Mouse (Mus musculus) limb, embryonic 10.5 days (tissue): Measurements from ENCODE around the gene 1700061G19Rik. TPM values are rescaled to one million over a fixed set of nuclear protein-coding genes. Genes with fewer than 3 reads are reported as not detected.

Experiments used
- DNase-seq: peaks from one replicate; pipeline ENCODE4 v3.0.0-alpha.2; 2017; ENCODE audit warnings: low spot score
- H3K27ac ChIP-seq: fragments of 300-500 bp; sonication (generic); 2 replicates; pipeline ENCODE4 v1.5.1; 2016; ENCODE audit warnings: mild to moderate bottlenecking
- H3K27me3 ChIP-seq: fragments of 300-500 bp; sonication (generic); 2 replicates; pipeline ENCODE4 v1.6.1; 2016; ENCODE audit warnings: low read depth, mild to moderate bottlenecking; ENCODE audit not compliant: poor library complexity, severe bottlenecking
- H3K36me3 ChIP-seq: fragments of 300-500 bp; sonication (generic); 2 replicates; pipeline ENCODE4 v1.6.1; 2016; ENCODE audit warnings: mild to moderate bottlenecking, moderate library complexity
- H3K4me1 ChIP-seq: fragments of 300-500 bp; sonication (generic); 2 replicates; pipeline ENCODE4 v1.6.1; 2016
- H3K4me3 ChIP-seq: fragments of 300-500 bp; sonication (generic); 2 replicates; pipeline ENCODE4 v1.5.1; 2016; ENCODE audit warnings: mild to moderate bottlenecking, moderate library complexity
- H3K9me3 ChIP-seq: fragments of 300-500 bp; sonication (generic); replicated peaks from 2 replicates; pipeline ENCODE4 v1.6.1; 2016; ENCODE audit warnings: mild to moderate bottlenecking
- WGBS: fragments of 180-500 bp; shearing (Covaris S2); methylation state at CpG from one replicate; pipeline ENCODE4 v1.1.7; 2016; 5-methylcytosine and 5-hydroxymethylcytosine counted together
- polyA plus RNA-seq: library from polyadenylated mRNA; unstranded; fragments of >200 nt; fragmentation: Nextera tagmentation; extraction: Ambion mirVana; gene quantifications from 2 replicates; pipeline ENCODE4 v1.2.1, GENCODE M21; 2016

Gene 1700061G19Rik
- polyA plus RNA-seq: 0.50 and 0.73 TPM in 2 replicates

DNA sequence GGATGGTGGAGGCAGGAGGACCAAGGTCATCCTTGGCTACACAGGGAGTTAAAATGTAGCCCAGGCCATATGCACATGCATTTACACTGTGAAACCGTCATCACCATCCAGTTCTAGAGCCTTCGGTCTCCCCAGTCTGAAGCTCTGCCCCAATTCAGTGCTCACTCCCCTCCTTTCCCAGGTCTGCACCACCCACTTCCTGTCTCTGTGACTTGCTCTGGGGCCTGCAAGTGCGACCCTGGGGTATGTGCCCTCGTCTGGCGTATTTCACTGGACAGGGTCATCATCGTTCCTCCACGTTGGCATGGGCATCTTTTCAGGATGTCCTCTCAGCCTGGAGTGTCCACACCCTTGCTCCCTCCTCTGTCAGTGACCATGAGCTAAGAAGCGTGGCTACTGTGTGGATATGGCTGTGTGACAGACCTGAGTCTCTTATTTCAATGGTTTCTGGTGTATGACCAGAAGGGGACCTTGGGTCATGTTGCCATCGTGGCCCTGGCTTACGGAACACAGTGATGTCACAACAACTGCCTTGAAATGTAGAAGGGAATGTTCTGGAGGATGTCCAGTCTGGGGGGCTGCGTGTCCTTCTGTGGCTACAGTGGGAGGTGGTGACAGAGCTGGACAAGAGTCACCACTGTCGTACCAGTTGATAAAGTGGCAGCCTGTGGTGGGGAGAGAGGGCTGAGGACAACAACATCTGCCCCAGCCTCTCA, at the start of gene 1700061G19Rik:
TSS of gene 1700061G19Rik (plus strand) at position 542 of the 716 bp plus-strand sequence.
- Histone ChIP-seq H3K4me1 (no peaks in the 10 kb centered on the region), H3K9me3 (no peaks in the 10 kb centered on the region), H3K36me3 (no peaks in the 10 kb centered on the region), H3K4me3 (no peak within 1 kb of the TSS), H3K27me3 (no peaks in the 10 kb centered on the region), H3K27ac (no peak within 1 kb of the TSS)
- WGBS: 89% methylated on average over 12 of the region's 12 CpGs
- no peak for DNase-seq

- Histone ChIP-seq H3K27ac (no peak overlapping the region), H3K9me3 (no peaks in the 10 kb centered on the region), H3K4me1 (peaks cover 20% of the 10 kb centered on the region), H3K4me3 (no peak overlapping the region), H3K27me3 (peaks cover 37% of the 10 kb centered on the region), H3K36me3 (no peaks in the 10 kb centered on the region)
- 90% methylated on average over 2 of the region's 2 CpGs for WGBS
- no peak for DNase-seq
These were observed 48.6 kb upstream of the 1700061G19Rik start for GRCm38 (mm10) chr17:56826718-56827117.

DNA sequence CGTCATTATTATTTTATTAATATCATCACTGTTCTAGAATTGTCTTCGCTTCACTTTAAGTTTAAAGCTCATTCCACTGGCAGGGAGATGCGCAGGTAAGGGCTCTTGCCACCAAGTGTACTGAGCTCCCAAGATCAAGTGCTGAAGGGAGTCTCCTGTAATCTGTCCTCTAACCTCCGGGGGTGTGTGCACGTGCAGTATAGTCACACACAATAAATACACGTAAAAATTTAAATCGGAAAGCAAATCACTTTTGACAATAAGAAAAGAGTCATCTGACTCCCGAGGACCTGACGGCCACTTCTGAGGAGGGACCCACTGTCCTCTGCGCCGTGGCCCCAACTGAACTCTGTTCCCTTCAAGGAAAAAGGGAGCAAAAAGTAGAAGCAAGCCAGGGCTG, 46.1 kb upstream of the 1700061G19Rik start:
- peaks cover 50% of the 10 kb centered on the region for H3K27me3 ChIP-seq
- peaks cover 20% of the 10 kb centered on the region for H3K4me1 ChIP-seq
- DNase-seq: no peak
- H3K4me3 ChIP-seq: peak overlapping the region; percentile 70; the same call in 1 of the 2 replicates
- H3K9me3 ChIP-seq: no peaks in the 10 kb centered on the region
- H3K36me3 ChIP-seq: no peaks in the 10 kb centered on the region
- no peak overlapping the region for H3K27ac ChIP-seq
- 26% methylated on average over 11 of the region's 11 CpGs for WGBS

DNA sequence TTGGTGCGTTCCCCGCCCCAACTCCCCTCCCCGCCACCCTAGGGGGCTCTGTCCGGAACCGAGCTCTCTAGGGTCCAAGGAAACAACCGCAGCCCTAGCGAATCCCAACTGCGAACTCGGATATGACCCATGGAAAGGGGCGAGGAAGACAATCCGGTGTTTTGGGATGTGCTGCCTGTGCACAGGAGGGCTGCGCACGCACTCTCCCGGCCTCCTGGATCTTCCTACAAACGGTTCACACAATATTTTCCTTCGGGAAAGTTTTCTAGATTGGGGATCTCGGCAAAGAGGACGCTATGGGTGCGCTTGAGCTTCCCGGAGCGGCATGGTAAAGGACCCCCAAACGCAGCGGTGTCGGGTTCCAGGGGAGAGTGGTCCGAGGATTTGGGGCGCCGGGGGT, 45.5 kb upstream of the 1700061G19Rik start:
- peak; percentile 61 for DNase-seq
- Histone ChIP-seq H3K4me1 (peaks cover 20% of the 10 kb centered on the region), H3K27me3 (peaks cover 50% of the 10 kb centered on the region), H3K4me3 (peak overlapping the region; percentile 70), H3K27ac (no peak overlapping the region), H3K36me3 (no peaks in the 10 kb centered on the region), H3K9me3 (no peaks in the 10 kb centered on the region)
- under 1% methylated on average over 27 of the region's 27 CpGs for WGBS

- Histone ChIP-seq H3K4me1 (peaks cover 20% of the 10 kb centered on the region), H3K27ac (peak within 1 kb of the TSS; percentile 78), H3K9me3 (no peaks in the 10 kb centered on the region), H3K4me3 (peak within 1 kb of the TSS; percentile 70), H3K36me3 (no peaks in the 10 kb centered on the region), H3K27me3 (peaks cover 50% of the 10 kb centered on the region)
- WGBS: under 1% methylated on average over 50 of the region's 62 CpGs
- DNase-seq: no peak
These were observed 44.7 kb upstream of the 1700061G19Rik start, which contains the start of gene Rfx2 for GRCm38 (mm10) chr17:56830411-56831110. Rfx2 (minus strand) TSS chr17:56831013.

GRCm38 (mm10) chr17:56831111-56831816, 44.0 kb upstream of the 1700061G19Rik start:
- H3K36me3 ChIP-seq: no peaks in the 10 kb centered on the region

GRCm38 (mm10) chr17:56832918-56833317, 42.4 kb upstream of the 1700061G19Rik start:
- H3K9me3 ChIP-seq: no peaks in the 10 kb centered on the region
- peaks cover 50% of the 10 kb centered on the region for H3K27me3 ChIP-seq
- DNase-seq: no peak
- 90% methylated on average over 1 of the region's 1 CpGs for whole genome bisulfite sequencing
- H3K27ac ChIP-seq: no peak overlapping the region
- H3K4me3 ChIP-seq: no peak overlapping the region
- peaks cover 20% of the 10 kb centered on the region for H3K4me1 ChIP-seq
- no peaks in the 10 kb centered on the region for H3K36me3 ChIP-seq

More at GRCm38 (mm10) chr17:56831111-56831816, 44.0 kb upstream of the 1700061G19Rik start:
- Histone ChIP-seq H3K27me3 (peaks cover 50% of the 10 kb centered on the region), H3K27ac (peak overlapping the region; percentile 78), H3K9me3 (no peaks in the 10 kb centered on the region), H3K4me3 (peak overlapping the region; percentile 70), H3K4me1 (peaks cover 20% of the 10 kb centered on the region)
- under 1% methylated on average over 42 of the region's 42 CpGs for WGBS
- peak; percentile 99 for DNase-seq

DNA sequence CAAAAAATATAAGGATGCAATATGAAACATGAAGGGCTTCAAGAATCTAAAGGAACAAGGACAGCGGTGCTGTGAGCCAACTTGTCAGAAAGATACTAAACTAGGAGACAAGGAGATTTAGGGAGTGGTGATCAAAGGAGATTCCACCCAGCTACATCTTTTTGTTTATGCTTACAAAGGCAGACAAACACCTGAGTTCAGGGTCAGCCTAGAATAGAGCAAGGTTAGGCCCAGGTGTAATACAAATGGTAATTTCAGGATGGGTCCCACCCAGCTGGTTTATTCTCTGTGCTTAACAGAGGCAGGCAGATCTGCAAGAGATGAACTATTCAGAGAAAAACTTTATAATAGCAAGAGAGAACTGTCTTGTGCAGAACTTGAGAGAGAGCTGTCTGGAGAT, 41.9 kb upstream of the 1700061G19Rik start:
- Histone ChIP-seq H3K27me3 (peaks cover 47% of the 10 kb centered on the region), H3K36me3 (no peaks in the 10 kb centered on the region), H3K4me1 (peaks cover 20% of the 10 kb centered on the region), H3K9me3 (no peaks in the 10 kb centered on the region), H3K27ac (no peak overlapping the region), H3K4me3 (no peak overlapping the region)
- DNase-seq: no peak
- WGBS: 92% methylated on average over 1 of the region's 1 CpGs

DNA sequence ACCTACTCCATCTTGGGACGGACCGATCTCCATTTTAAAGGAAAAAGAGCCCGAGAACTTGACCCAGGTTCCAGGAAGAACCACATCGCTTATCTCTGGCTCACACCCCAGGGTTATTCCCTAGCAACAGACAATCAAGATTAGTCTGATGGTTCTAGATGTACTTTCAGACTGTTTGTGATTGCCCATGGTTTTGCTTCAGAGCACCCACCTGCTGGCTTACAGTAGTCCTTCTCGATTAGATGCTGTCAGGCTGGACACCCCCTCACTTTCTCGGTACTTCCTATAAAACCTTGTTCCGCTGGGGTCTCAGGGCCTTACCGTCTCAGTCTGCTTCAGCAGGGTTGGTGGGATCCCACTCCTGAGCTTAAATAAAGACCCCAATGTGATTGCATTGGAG, 38.9 kb upstream of the 1700061G19Rik start:
- H3K9me3 ChIP-seq: no peaks in the 10 kb centered on the region
- no peak for DNase-seq
- no peaks in the 10 kb centered on the region for H3K36me3 ChIP-seq
- WGBS: 93% methylated on average over 8 of the region's 8 CpGs
- peaks cover 25% of the 10 kb centered on the region for H3K27me3 ChIP-seq
- no peak overlapping the region for H3K4me3 ChIP-seq
- no peak overlapping the region for H3K27ac ChIP-seq
- no peaks in the 10 kb centered on the region for H3K4me1 ChIP-seq

DNA sequence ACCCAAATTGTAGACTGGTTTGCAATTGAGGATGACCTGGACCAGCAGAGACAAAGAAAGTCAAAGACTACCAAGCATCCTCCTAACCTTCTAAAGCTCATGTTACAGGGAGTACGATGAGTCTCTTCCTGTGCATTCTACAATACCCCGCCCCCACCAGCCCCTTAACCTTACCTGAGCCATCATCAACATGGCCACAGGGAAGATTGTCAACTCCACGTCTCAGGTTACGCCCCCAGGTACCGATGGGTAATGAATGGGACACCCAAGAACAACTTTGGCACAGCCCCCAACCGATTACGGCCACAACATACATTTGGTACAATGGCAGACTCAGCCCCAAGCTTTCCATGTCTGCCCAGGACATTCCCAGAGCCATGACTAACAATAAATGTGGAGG, 34.8 kb upstream of the 1700061G19Rik start:
- no peak for DNase-seq
- Histone ChIP-seq H3K9me3 (no peaks in the 10 kb centered on the region), H3K4me3 (no peak overlapping the region), H3K27me3 (0 out of 2 replicates have a peak, but pooled peaks cover 11% of the 10 kb centered on the region), H3K27ac (no peak overlapping the region), H3K36me3 (no peaks in the 10 kb centered on the region), H3K4me1 (no peaks in the 10 kb centered on the region)
- WGBS: 80% methylated on average over 7 of the region's 7 CpGs

DNA sequence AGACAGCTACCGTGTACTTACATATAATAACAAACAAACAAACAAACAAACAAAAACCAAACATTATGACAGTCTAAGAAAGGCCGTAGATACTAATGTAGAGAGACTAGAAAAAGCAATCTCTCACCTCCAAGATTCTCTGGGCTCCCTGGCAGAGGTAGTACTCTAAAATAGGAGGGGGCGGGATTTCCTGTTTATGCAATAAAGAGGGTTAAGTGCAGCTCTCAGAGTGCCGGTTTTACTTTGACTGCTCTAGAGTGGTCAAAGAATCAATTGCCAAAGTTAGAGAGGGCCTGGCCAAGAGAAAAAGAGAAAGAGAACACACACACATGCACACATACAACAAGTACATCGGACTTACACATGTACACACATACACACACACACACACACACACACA, 33.1 kb upstream of the 1700061G19Rik start:
- DNase-seq: no peak
- WGBS: 81% methylated on average over 5 of the region's 5 CpGs
- Histone ChIP-seq H3K27me3 (0 out of 2 replicates have a peak, but pooled peaks cover 7% of the 10 kb centered on the region), H3K4me3 (no peak overlapping the region), H3K9me3 (no peaks in the 10 kb centered on the region), H3K4me1 (no peaks in the 10 kb centered on the region), H3K36me3 (no peaks in the 10 kb centered on the region), H3K27ac (no peak overlapping the region)

DNA sequence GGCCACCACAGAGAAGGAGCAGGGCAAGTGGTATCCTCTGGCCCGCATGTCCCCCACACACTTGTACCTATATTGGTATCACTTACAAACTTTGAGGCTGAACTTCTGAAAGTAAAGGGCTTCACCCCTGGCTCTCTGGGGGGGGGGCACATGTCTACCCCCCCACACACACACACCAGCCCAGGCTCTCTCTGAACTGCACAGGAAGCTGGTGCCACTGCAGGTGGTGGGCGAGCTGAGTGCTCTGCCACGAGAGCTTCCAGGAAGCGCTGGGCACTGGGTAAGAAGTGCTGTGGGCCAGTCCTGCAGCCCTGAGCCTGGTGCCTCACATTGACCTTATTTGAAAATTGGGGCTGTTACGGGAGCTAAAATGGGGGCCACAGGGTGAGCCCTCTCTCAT, 31.6 kb upstream of the 1700061G19Rik start:
- no peaks in the 10 kb centered on the region for H3K36me3 ChIP-seq
- no peaks in the 10 kb centered on the region for H3K27me3 ChIP-seq
- 88% methylated on average over 5 of the region's 5 CpGs for WGBS
- no peak for DNase-seq
- no peak overlapping the region for H3K27ac ChIP-seq
- H3K4me3 ChIP-seq: no peak overlapping the region
- no peaks in the 10 kb centered on the region for H3K4me1 ChIP-seq
- no peaks in the 10 kb centered on the region for H3K9me3 ChIP-seq

DNA sequence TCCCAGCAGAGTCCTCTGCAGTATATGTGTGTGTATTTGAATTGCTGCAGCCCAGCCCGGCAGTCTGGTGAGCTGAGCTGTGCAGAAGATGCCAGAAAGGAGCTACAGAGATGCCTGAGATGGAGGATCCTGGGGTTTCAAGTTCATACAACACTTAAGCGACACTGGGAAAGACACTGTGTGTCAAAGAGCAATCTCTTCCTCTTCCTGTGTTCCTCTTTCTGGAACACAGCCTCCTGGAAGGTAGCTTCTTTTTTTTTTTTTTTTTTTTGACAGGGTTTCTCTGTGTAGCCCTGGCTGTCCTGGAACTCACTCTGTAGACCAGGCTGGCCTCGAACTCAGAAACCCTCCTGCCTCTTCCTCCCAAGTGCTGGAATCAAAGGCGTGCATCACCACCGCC, 26.5 kb upstream of the 1700061G19Rik start:
- Histone ChIP-seq H3K27me3 (no peaks in the 10 kb centered on the region), H3K9me3 (no peaks in the 10 kb centered on the region), H3K36me3 (no peaks in the 10 kb centered on the region), H3K4me1 (no peaks in the 10 kb centered on the region), H3K27ac (no peak overlapping the region), H3K4me3 (no peak overlapping the region)
- DNase-seq: no peak
- WGBS: 87% methylated on average over 5 of the region's 5 CpGs
